ENCODE assay signal across 22 mouse cellular contexts in the genomic region with DNA sequence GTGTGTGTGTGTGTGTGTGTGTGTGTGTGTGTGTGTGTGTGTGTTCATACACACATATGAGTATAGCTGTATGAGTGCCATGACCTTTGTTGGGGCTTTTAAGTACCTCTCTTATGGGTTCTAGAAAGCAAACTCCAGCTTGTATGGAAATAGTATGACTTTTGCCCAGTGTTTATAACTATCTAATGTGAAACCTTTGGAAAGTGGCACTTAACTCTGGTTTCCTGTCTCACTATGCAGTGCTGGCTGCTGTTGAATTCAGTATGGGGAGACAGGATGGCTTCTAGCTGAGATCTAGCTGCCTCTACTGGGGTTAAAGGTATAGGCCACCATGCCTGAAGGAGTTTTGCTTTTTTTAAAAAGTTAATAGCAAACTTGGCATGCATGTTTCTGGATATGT. TPM values are rescaled to one million over a fixed set of nuclear protein-coding genes. Genes with fewer than 3 reads are reported as not detected.
DNase-seq lines count a peak whose midpoint lies in the region; ATAC-seq and TF ChIP-seq lines count a peak whose summit lies in the region.
"Had no signal": no experiment of that assay in that cellular context is flagged by ENCODE, and none has a peak within 500 bp of the region (broad histone marks: within the 10 kb centered on the region; RNA-seq: fewer than 3 reads in every experiment).

No protein-coding gene starts in this region.

- no peak overlapping the region for H3K4me2 ChIP-seq in intestine, postnatal 0 days (replicated peaks; ENCODE audit: low read depth)
- no peak overlapping the region for H3K4me2 ChIP-seq in intestine, embryonic 15.5 days (replicated peaks)
- H3K4me2 ChIP-seq: embryonic facial prominence, embryonic 12.5 days; forebrain, embryonic 15.5 days; heart, embryonic 13.5 days; hindbrain, embryonic 12.5 days had no signal

- no peaks in the 10 kb centered on the region for H3K4me1 ChIP-seq in intestine, postnatal 0 days (replicated peaks; ENCODE audit: control insufficient read depth, insufficient read depth, low read length)
- H3K4me1 ChIP-seq in intestine, embryonic 15.5 days (replicated peaks): peaks cover 7% of the 10 kb centered on the region; the same call in 1 of the 2 replicates
- H3K4me1 ChIP-seq in kidney, adult 2 months (ENCODE audit: control insufficient read depth, insufficient read depth, low read length): no peaks in the 10 kb centered on the region; the same call in none of the 2 replicates
- H3K4me1 ChIP-seq: embryonic facial prominence, embryonic 12.5 days; forebrain, embryonic 15.5 days had no signal

- H3K27ac ChIP-seq in intestine, postnatal 0 days (ENCODE audit: low read depth, low read length): peak overlapping the region; percentile 9; the same call in 1 of the 2 replicates
- H3K27ac ChIP-seq in intestine, embryonic 15.5 days: no peak overlapping the region
- H3K27ac ChIP-seq in kidney, adult 2 months (ENCODE audit: insufficient read depth, low read depth, low read length): no peak overlapping the region
- H3K27ac ChIP-seq: embryonic facial prominence, embryonic 12.5 days; forebrain, embryonic 15.5 days; heart, embryonic 13.5 days; hindbrain, embryonic 12.5 days had no signal

- peak; percentile 48 for DNase-seq in CD4-positive, CD25-positive, alpha-beta regulatory T cell, adult 2 months (ENCODE audit: low read depth, low spot score)
- DNase-seq in adipocyte (ENCODE audit: low spot score): peak; percentile 25
- DNase-seq in spleen, postnatal 14 days (ENCODE audit: low spot score in 2 of 2): no peak
- no peak for DNase-seq in spleen, adult 12 weeks (ENCODE audit: low spot score)
- no peak for DNase-seq in kidney, adult 2 months
- DNase-seq: adrenal gland, postnatal 10 days; cerebellum, adult 11 months; cerebellum, adult 8-10 months; cerebellum, postnatal 25 days; gastrocnemius, postnatal 10 days; heart, postnatal 10 days; heart, postnatal 4 days had no signal

- no peaks in the 10 kb centered on the region for H3K36me3 ChIP-seq in intestine, postnatal 0 days (ENCODE audit: control insufficient read depth, insufficient read depth)
- no peaks in the 10 kb centered on the region for H3K36me3 ChIP-seq in intestine, embryonic 15.5 days
- H3K36me3 ChIP-seq in kidney, adult 2 months (ENCODE audit: control insufficient read depth, insufficient read depth, low read length): no peaks in the 10 kb centered on the region
- H3K36me3 ChIP-seq: embryonic facial prominence, embryonic 12.5 days; forebrain, embryonic 15.5 days; heart, embryonic 13.5 days; hindbrain, embryonic 12.5 days had no signal

- no peak for TF ChIP-seq CTCF in intestine, postnatal 0 days (IDR thresholded peaks at IDR 0.05; ENCODE audit: low read depth)
- no peak for TF ChIP-seq CTCF in kidney, adult 2 months (conservative IDR thresholded peaks at IDR 0.05; ENCODE audit: insufficient read depth, insufficient read length, low read depth, low read length)

- ATAC-seq in intestine, postnatal 0 days: no peak
- ATAC-seq in intestine, embryonic 15.5 days: no peak
- ATAC-seq: forebrain, embryonic 15.5 days; hindbrain, embryonic 16.5 days; intestine, embryonic 16.5 days; Patski had no signal

- no peaks in the 10 kb centered on the region for H3K9me3 ChIP-seq in intestine, postnatal 0 days (ENCODE audit: control insufficient read depth)
- H3K9me3 ChIP-seq in intestine, embryonic 15.5 days: no peaks in the 10 kb centered on the region
- H3K9me3 ChIP-seq: embryonic facial prominence, embryonic 12.5 days; forebrain, embryonic 15.5 days; heart, embryonic 13.5 days; hindbrain, embryonic 12.5 days had no signal

- no peak overlapping the region for H3K9ac ChIP-seq in intestine, postnatal 0 days (ENCODE audit: low read depth, low read length)
- no peak overlapping the region for H3K9ac ChIP-seq in intestine, embryonic 15.5 days
- H3K9ac ChIP-seq: embryonic facial prominence, embryonic 12.5 days; forebrain, embryonic 15.5 days; heart, embryonic 13.5 days; hindbrain, embryonic 12.5 days had no signal

- no peak overlapping the region for H3K4me3 ChIP-seq in intestine, postnatal 0 days (ENCODE audit: low read depth, low read length)
- H3K4me3 ChIP-seq in intestine, embryonic 15.5 days (replicated peaks): no peak overlapping the region
- no peak overlapping the region for H3K4me3 ChIP-seq in kidney, adult 2 months (ENCODE audit: insufficient read depth, low read depth, low read length)
- H3K4me3 ChIP-seq: embryonic facial prominence, embryonic 12.5 days; forebrain, embryonic 15.5 days; heart, embryonic 13.5 days; hindbrain, embryonic 12.5 days had no signal

- TF ChIP-seq POLR2A in kidney, adult 2 months (IDR thresholded peaks at IDR 0.05; ENCODE audit: low read depth, low read length): no peak

- H3K27me3 ChIP-seq in intestine, postnatal 0 days (replicated peaks; ENCODE audit: control insufficient read depth, insufficient read depth, low read length): no peaks in the 10 kb centered on the region
- no peaks in the 10 kb centered on the region for H3K27me3 ChIP-seq in intestine, embryonic 15.5 days (replicated peaks)
- no peaks in the 10 kb centered on the region for H3K27me3 ChIP-seq in kidney, adult 2 months (replicated peaks; ENCODE audit: control insufficient read depth, insufficient read depth, low read length)
- H3K27me3 ChIP-seq: CH12.LX; embryonic facial prominence, embryonic 12.5 days; forebrain, embryonic 15.5 days; heart, embryonic 13.5 days; hindbrain, embryonic 12.5 days; Patski had no signal

RNA-seq across cellular contexts. Expression of a gene that starts 16.6 kb away (rescaled TPM):
- polyA plus RNA-seq in intestine, postnatal 0 days (2015; fragmentation: Nextera tagmentation; extraction: Ambion mirVana): 4.7 and 6.6 TPM in 2 replicates
- polyA plus RNA-seq in intestine, embryonic 15.5 days (2015; fragmentation: Nextera tagmentation; extraction: Ambion mirVana): 9.0 and 9.7 TPM in 2 replicates
- polyA plus RNA-seq in kidney, adult 2 months (2012; rRNA removed): 18.5 and 18.6 TPM in 2 replicates

RNA-seq across cellular contexts. Expression of a gene that starts 44.6 kb away (rescaled TPM):
- 0.93 and 0.94 TPM in 2 replicates for polyA plus RNA-seq in intestine, postnatal 0 days (2015; fragmentation: Nextera tagmentation; extraction: Ambion mirVana)
- 2.3 and 3.9 TPM in 2 replicates for polyA plus RNA-seq in intestine, embryonic 15.5 days (2015; fragmentation: Nextera tagmentation; extraction: Ambion mirVana)
- polyA plus RNA-seq in kidney, adult 2 months (2012; rRNA removed): 12.3 and 13.6 TPM in 2 replicates

RNA-seq across cellular contexts. Expression of a gene that starts 55.6 kb away (rescaled TPM):
- polyA plus RNA-seq in intestine, postnatal 0 days (2015; fragmentation: Nextera tagmentation; extraction: Ambion mirVana): 12.2 and 14.9 TPM in 2 replicates
- 18.6 and 19.0 TPM in 2 replicates for polyA plus RNA-seq in intestine, embryonic 15.5 days (2015; fragmentation: Nextera tagmentation; extraction: Ambion mirVana)
- 48.2 and 57.6 TPM in 2 replicates for polyA plus RNA-seq in kidney, adult 2 months (2012; rRNA removed)

Comparison
In these comparisons a context has a peak if more than half of its experiments do, and no peak if none do; other contexts are left out.
1. DNase-seq: peak in CD4-positive, CD25-positive, alpha-beta regulatory T cell, adult 2 months (single experiment) and adipocyte (single experiment); none in spleen, postnatal 14 days (0 of 2), spleen, adult 12 weeks (single experiment) and kidney, adult 2 months (single experiment).